14 mouse cellular contexts compared by ENCODE assay signal in the genomic region with DNA sequence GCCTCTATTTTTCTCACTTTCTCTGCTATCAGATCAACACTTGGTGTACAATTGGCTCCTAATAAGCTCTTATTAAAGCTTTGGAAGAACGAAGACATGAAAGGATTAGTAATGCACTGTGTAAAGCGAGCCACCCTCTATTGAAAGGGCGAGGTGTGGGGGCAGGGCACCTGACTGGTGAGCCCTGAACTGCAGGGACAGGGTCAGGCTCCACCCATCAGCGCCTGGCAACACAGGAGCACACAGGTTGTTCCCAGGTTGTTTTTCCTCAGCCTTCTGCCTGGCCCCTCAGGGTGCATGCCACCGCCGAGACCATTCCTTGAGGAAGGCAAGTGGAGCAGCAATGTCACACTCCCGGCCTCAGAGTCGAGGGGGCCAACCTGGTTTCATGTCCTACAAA.
A peak's percentile ranks its signal among the peaks of the same experiment; 100 is the strongest.
DNase-seq lines count a peak whose midpoint lies in the region; ATAC-seq and TF ChIP-seq lines count a peak whose summit lies in the region.
"Had no signal": no experiment of that assay in that cellular context is flagged by ENCODE, and none has a peak within 500 bp of the region (broad histone marks: within the 10 kb centered on the region; RNA-seq: fewer than 3 reads in every experiment).

No protein-coding gene starts in this region.

- peak overlapping the region; percentile 14; the same call in 1 of the 2 replicates for H3K4me2 ChIP-seq in midbrain, embryonic 16.5 days (ENCODE audit: low read length)
- H3K4me2 ChIP-seq in midbrain, postnatal 0 days (ENCODE audit: low read depth, low read length, poor library complexity, severe bottlenecking) = no peak overlapping the region
- H3K4me2 ChIP-seq in stomach, embryonic 15.5 days = no peak overlapping the region
- no peak overlapping the region for H3K4me2 ChIP-seq in forebrain, embryonic 14.5 days (ENCODE audit: low read length)

- DNase-seq in heart, adult 11 months = peak; percentile 85
- DNase-seq in heart, adult 9 months (ENCODE audit: low spot score in 2 of 2) = no peak
- no peak for DNase-seq in midbrain, postnatal 0 days (ENCODE audit: low spot score)
- DNase-seq in kidney, adult 8-10 months = peak; percentile 23 to 35
- DNase-seq in heart, postnatal 4 days = no peak
- DNase-seq in forebrain, embryonic 14.5 days (ENCODE audit: low spot score) = no peak
- DNase-seq: cerebellum, adult 11 months; gastrocnemius, postnatal 36 days; liver; right cerebral cortex, adult 18-20 months had no signal

- H3K27me3 ChIP-seq in midbrain, embryonic 16.5 days (ENCODE audit: control insufficient read depth, insufficient read depth, low read depth, low read length) = no peaks in the 10 kb centered on the region
- no peaks in the 10 kb centered on the region for H3K27me3 ChIP-seq in midbrain, postnatal 0 days (ENCODE audit: insufficient read depth, low read length)
- H3K27me3 ChIP-seq in stomach, embryonic 15.5 days (replicated peaks) = no peaks in the 10 kb centered on the region
- H3K27me3 ChIP-seq in forebrain, embryonic 14.5 days (replicated peaks; ENCODE audit: control insufficient read depth, insufficient read depth, low read length) = 0 out of 2 replicates have a peak, but pooled peaks cover 3% of the 10 kb centered on the region

- no peak overlapping the region for H3K4me3 ChIP-seq in midbrain, embryonic 16.5 days (ENCODE audit: low read depth, low read length)
- H3K4me3 ChIP-seq in midbrain, postnatal 0 days (ENCODE audit: low read depth, low read length) = no peak overlapping the region
- no peak overlapping the region for H3K4me3 ChIP-seq in stomach, embryonic 15.5 days (replicated peaks)
- H3K4me3 ChIP-seq in forebrain, embryonic 14.5 days (ENCODE audit: low read depth, low read length) = no peak overlapping the region
- H3K4me3 ChIP-seq: left cerebral cortex, adult 2 months had no signal

- WGBS in midbrain, embryonic 16.5 days = 12% methylated on average over 8 of the region's 8 CpGs
- WGBS in midbrain, postnatal 0 days = 17% methylated on average over 8 of the region's 8 CpGs
- WGBS in stomach, embryonic 15.5 days = 19% methylated on average over 8 of the region's 8 CpGs
- WGBS in forebrain, embryonic 14.5 days = 9% methylated on average over 8 of the region's 8 CpGs

- no peak overlapping the region for H3K27ac ChIP-seq in midbrain, embryonic 16.5 days (ENCODE audit: low read length)
- H3K27ac ChIP-seq in midbrain, postnatal 0 days (ENCODE audit: low read depth, low read length) = no peak overlapping the region
- H3K27ac ChIP-seq in stomach, embryonic 15.5 days = no peak overlapping the region
- H3K27ac ChIP-seq in forebrain, embryonic 14.5 days (ENCODE audit: low read depth, low read length) = no peak overlapping the region
- H3K27ac ChIP-seq: left cerebral cortex, adult 2 months had no signal

- no peak for TF ChIP-seq CTCF in midbrain, postnatal 0 days (IDR thresholded peaks at IDR 0.05)

- no peaks in the 10 kb centered on the region for H3K9me3 ChIP-seq in midbrain, embryonic 16.5 days (replicated peaks; ENCODE audit: control insufficient read depth, low read length, poor library complexity, severe bottlenecking)
- H3K9me3 ChIP-seq in midbrain, postnatal 0 days (ENCODE audit: low read length) = no peaks in the 10 kb centered on the region
- no peaks in the 10 kb centered on the region for H3K9me3 ChIP-seq in stomach, embryonic 15.5 days
- no peaks in the 10 kb centered on the region for H3K9me3 ChIP-seq in forebrain, embryonic 14.5 days (replicated peaks; ENCODE audit: control insufficient read depth, low read length)

- H3K36me3 ChIP-seq in midbrain, embryonic 16.5 days (ENCODE audit: control insufficient read depth, insufficient read depth, low read length) = no peaks in the 10 kb centered on the region
- H3K36me3 ChIP-seq in midbrain, postnatal 0 days (ENCODE audit: insufficient read depth, low read length) = no peaks in the 10 kb centered on the region
- H3K36me3 ChIP-seq in stomach, embryonic 15.5 days = no peaks in the 10 kb centered on the region
- H3K36me3 ChIP-seq in forebrain, embryonic 14.5 days (ENCODE audit: control insufficient read depth, insufficient read depth, low read length) = no peaks in the 10 kb centered on the region
- H3K36me3 ChIP-seq: G1E had no signal

- H3K9ac ChIP-seq in midbrain, embryonic 16.5 days (ENCODE audit: low read depth, low read length) = 0 out of 2 replicates have a peak overlapping the region, but pooled peaks have one; percentile 7
- no peak overlapping the region for H3K9ac ChIP-seq in midbrain, postnatal 0 days (replicated peaks; ENCODE audit: low read length, poor library complexity, severe bottlenecking)
- H3K9ac ChIP-seq in stomach, embryonic 15.5 days = no peak overlapping the region
- H3K9ac ChIP-seq in forebrain, embryonic 14.5 days (ENCODE audit: low read length) = no peak overlapping the region

- ATAC-seq in midbrain, embryonic 16.5 days = no peak
- no peak for ATAC-seq in midbrain, postnatal 0 days (ENCODE audit: low FRiP score)
- ATAC-seq in stomach, embryonic 15.5 days (ENCODE audit: insufficient read depth, low FRiP score, low read depth) = 0 out of 2 replicates have a peak, but pooled peaks have one; percentile 58
- no peak for ATAC-seq in forebrain, embryonic 14.5 days

- peaks cover 18% of the 10 kb centered on the region for H3K4me1 ChIP-seq in midbrain, embryonic 16.5 days (ENCODE audit: control insufficient read depth, insufficient read depth, low read length)
- peaks cover 6% of the 10 kb centered on the region; the same call in 1 of the 2 replicates for H3K4me1 ChIP-seq in midbrain, postnatal 0 days (ENCODE audit: insufficient read depth, low read length)
- H3K4me1 ChIP-seq in stomach, embryonic 15.5 days = no peaks in the 10 kb centered on the region
- no peaks in the 10 kb centered on the region for H3K4me1 ChIP-seq in forebrain, embryonic 14.5 days (ENCODE audit: control insufficient read depth, insufficient read depth, low read length)

Comparison
In these comparisons a context has a peak if more than half of its experiments do, and no peak if none do; other contexts are left out.
1. DNase-seq: peak in heart, adult 11 months (single experiment) and kidney, adult 8-10 months (2 of 2); none in heart, adult 9 months (0 of 2), midbrain, postnatal 0 days (single experiment), heart, postnatal 4 days (single experiment) and forebrain, embryonic 14.5 days (single experiment).